Mouse (Mus musculus) heart, embryonic 10.5 days (tissue): ENCODE data around the gene Olfr965. TPM values are rescaled to one million over a fixed set of nuclear protein-coding genes. Genes with fewer than 3 reads are reported as not detected.

Experiments used
- polyA plus RNA-seq: library from polyadenylated mRNA; unstranded; fragments of >200 nt; fragmentation: Nextera tagmentation; extraction: Ambion mirVana; gene quantifications from 2 replicates; pipeline ENCODE4 v1.2.1, GENCODE M21; 2016

Olfr965 gene
- polyA plus RNA-seq, 1 experiment from 2014 or later = not detected

Other genes starting within 250 kb of the Olfr965 start
- not detected in 2 replicates for gene Olfr955, start 239.4 kb upstream of the Olfr965 start, polyA plus RNA-seq
- not detected in 2 replicates for gene Olfr44, start 217.4 kb upstream of the Olfr965 start, polyA plus RNA-seq
- gene Olfr957, start 195.5 kb upstream of the Olfr965 start, polyA plus RNA-seq = not detected in 2 replicates
- gene Olfr958, start 157.3 kb upstream of the Olfr965 start, polyA plus RNA-seq = not detected in 2 replicates
- gene Olfr959, start 135.8 kb upstream of the Olfr965 start, polyA plus RNA-seq = not detected in 2 replicates
- 9.3 and 12.8 TPM in 2 replicates for gene AW551984, start 107.0 kb upstream of the Olfr965 start, polyA plus RNA-seq
- gene Olfr148, start 100.7 kb upstream of the Olfr965 start, polyA plus RNA-seq = not detected in 2 replicates
- not detected in 2 replicates for gene Olfr960, start 90.0 kb upstream of the Olfr965 start, polyA plus RNA-seq
- not detected in 2 replicates for gene Olfr961, start 66.3 kb upstream of the Olfr965 start, polyA plus RNA-seq
- not detected in 2 replicates for gene Olfr963, start 44.1 kb upstream of the Olfr965 start, polyA plus RNA-seq
- gene Olfr149, start 4.2 kb upstream of the Olfr965 start, polyA plus RNA-seq = not detected in 2 replicates
- not detected in 2 replicates for gene Olfr150, start 19.6 kb downstream of the Olfr965 start, polyA plus RNA-seq
- not detected in 2 replicates for gene Olfr967, start 34.9 kb downstream of the Olfr965 start, polyA plus RNA-seq
- not detected in 2 replicates for gene Olfr968, start 71.9 kb downstream of the Olfr965 start, polyA plus RNA-seq
- gene Olfr969, start 79.6 kb downstream of the Olfr965 start, polyA plus RNA-seq = not detected in 2 replicates
- gene Olfr970, start 97.5 kb downstream of the Olfr965 start, polyA plus RNA-seq = not detected in 2 replicates
- gene Olfr971, start 125.5 kb downstream of the Olfr965 start, polyA plus RNA-seq = not detected in 2 replicates
- not detected in 2 replicates for gene Olfr972, start 155.1 kb downstream of the Olfr965 start, polyA plus RNA-seq
- gene Olfr229, start 196.0 kb downstream of the Olfr965 start, polyA plus RNA-seq = not detected in 2 replicates
- not detected in 2 replicates for gene Olfr974, start 226.1 kb downstream of the Olfr965 start, polyA plus RNA-seq
- not detected in 2 replicates for gene Olfr975, start 240.7 kb downstream of the Olfr965 start, polyA plus RNA-seq
- not detected in 2 replicates for gene Olfr976, start 249.8 kb downstream of the Olfr965 start, polyA plus RNA-seq